Mouse (Mus musculus) E14TG2a.4 (cell line): ENCODE results near the gene Atp2a1.

Source experiments
- CTCF ChIP-seq: conservative IDR thresholded peaks from 2 replicates; pipeline ENCODE4 v1.5.1; 2014; ENCODE audit warnings: low read length
- POU5F1 ChIP-seq: IDR thresholded peaks from 2 replicates; pipeline ENCODE4 v1.6.1; 2014; ENCODE audit warnings: low read length, borderline replicate concordance

DNA sequence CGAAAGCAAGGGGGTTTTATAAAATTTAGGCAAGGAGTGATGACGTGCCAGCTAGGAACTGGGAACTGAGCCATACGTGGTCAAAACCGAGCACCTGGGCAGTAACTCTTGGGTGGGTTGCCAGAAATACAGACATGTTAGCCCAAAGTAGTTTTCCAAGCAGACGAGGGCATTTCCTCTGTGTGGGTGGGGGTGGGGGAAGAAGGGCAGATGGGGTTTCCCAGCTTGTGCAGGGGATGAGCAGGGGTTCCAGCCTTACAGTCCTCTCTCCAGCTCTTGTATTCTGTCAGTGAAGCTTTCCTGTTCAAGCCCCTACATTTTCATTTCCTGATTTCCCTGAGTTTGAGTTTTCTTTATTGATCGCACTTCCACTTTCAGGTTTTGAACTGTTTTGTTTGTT is 38.7 kb downstream of the Atp2a1 start:
- TF ChIP-seq CTCF (no peak), POU5F1 (no peak)
